Mouse (Mus musculus) midbrain, embryonic 10.5 days (tissue): Measurements from ENCODE around the gene Ldb1. TPM values are rescaled to one million over a fixed set of nuclear protein-coding genes. Genes with fewer than 3 reads are reported as not detected.

Source experiments
- DNase-seq: peaks from one replicate; pipeline ENCODE4 v3.0.0-alpha.2; 2017; ENCODE audit warnings: low spot score
- H3K27ac ChIP-seq: fragments of 300-500 bp; sonication (generic); replicated peaks from 2 replicates; pipeline ENCODE4 v1.5.1; 2016; ENCODE audit warnings: mild to moderate bottlenecking
- H3K27me3 ChIP-seq: fragments of 300-500 bp; sonication (generic); 2 replicates; pipeline ENCODE4 v1.6.1; 2016; ENCODE audit warnings: low read depth, mild to moderate bottlenecking; ENCODE audit not compliant: poor library complexity, severe bottlenecking
- H3K36me3 ChIP-seq: fragments of 300-500 bp; sonication (generic); 2 replicates; pipeline ENCODE4 v1.6.1; 2016; ENCODE audit warnings: mild to moderate bottlenecking, moderate library complexity
- H3K4me1 ChIP-seq: fragments of 300-500 bp; sonication (generic); 2 replicates; pipeline ENCODE4 v1.6.1; 2016
- H3K4me3 ChIP-seq: fragments of 300-500 bp; sonication (generic); 2 replicates; pipeline ENCODE4 v1.5.1; 2016; ENCODE audit warnings: mild to moderate bottlenecking, moderate library complexity
- H3K9me3 ChIP-seq: fragments of 300-500 bp; sonication (generic); replicated peaks from 2 replicates; pipeline ENCODE4 v1.6.1; 2016; ENCODE audit warnings: mild to moderate bottlenecking
- WGBS: fragments of 180-500 bp; shearing (Covaris S2); methylation state at CpG from one replicate; pipeline ENCODE4 v1.1.7; 2016; 5-methylcytosine and 5-hydroxymethylcytosine counted together
- polyA plus RNA-seq: library from polyadenylated mRNA; unstranded; fragments of >200 nt; fragmentation: Nextera tagmentation; extraction: Ambion mirVana; gene quantifications from 2 replicates; pipeline ENCODE4 v1.2.1, GENCODE M21; 2016

The Ldb1 gene
- polyA plus RNA-seq, 1 experiment from 2014 or later = 79.2 TPM

GRCm38 (mm10) chr19:46041299-46041932 is 3.6 kb downstream of the Ldb1 start:
- H3K36me3 ChIP-seq = peaks cover 8% of the 10 kb centered on the region
- H3K4me1 ChIP-seq = peaks cover 88% of the 10 kb centered on the region
- WGBS = 24% methylated on average over 7 of the region's 7 CpGs
- peak overlapping the region; percentile 96 for H3K27ac ChIP-seq
- DNase-seq = no peak
- H3K9me3 ChIP-seq = no peaks in the 10 kb centered on the region
- peak overlapping the region; percentile 92 for H3K4me3 ChIP-seq
- H3K27me3 ChIP-seq = no peaks in the 10 kb centered on the region

DNA sequence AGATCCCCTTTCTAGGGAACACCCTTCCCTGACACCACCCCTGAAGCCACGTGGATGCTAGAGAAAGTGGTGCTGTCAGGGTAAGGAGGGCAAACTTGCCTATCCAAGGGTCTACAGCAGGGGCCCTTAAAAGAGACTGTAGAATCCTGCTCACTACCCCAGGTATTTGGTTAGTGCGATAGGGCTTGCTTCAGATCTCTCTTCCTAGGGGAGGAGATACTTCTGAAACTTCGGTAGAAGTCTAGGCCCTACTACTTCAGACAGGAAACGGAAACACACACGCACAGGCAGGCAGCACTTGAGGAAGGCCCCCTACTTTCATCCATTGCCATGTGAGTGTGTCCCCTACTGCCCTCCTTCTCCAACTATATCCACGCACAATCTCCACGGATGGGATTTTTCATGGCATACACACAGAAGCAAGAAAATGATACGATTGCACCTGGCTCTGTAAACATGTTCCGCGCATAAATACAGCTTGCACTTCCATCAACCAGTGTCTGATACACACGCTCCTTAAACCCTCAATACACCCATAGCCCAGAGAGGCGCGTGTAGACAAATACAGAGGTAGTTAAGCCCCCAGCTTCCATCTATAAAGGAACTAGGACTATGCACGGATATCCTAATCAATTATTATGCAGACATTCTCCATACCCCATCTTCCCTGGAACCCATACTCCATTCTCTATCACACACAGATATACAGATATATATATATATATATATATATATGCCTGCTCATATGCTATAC is 4.7 kb downstream of the Ldb1 start:
- Histone ChIP-seq H3K27ac (peak overlapping the region; percentile 98), H3K4me1 (peaks cover 83% of the 10 kb centered on the region), H3K9me3 (no peaks in the 10 kb centered on the region), H3K4me3 (peak overlapping the region; percentile 98), H3K36me3 (peaks cover 19% of the 10 kb centered on the region), H3K27me3 (no peaks in the 10 kb centered on the region)
- no peak for DNase-seq
- 39% methylated on average over 14 of the region's 14 CpGs for WGBS

GRCm38 (mm10) chr19:46039478-46039877 is 5.5 kb downstream of the Ldb1 start:
- 1% methylated on average over 28 of the region's 30 CpGs for WGBS
- peak; percentile 93 for DNase-seq
- Histone ChIP-seq H3K9me3 (no peaks in the 10 kb centered on the region), H3K27me3 (no peaks in the 10 kb centered on the region), H3K4me3 (peak overlapping the region; percentile 98), H3K4me1 (peaks cover 81% of the 10 kb centered on the region), H3K36me3 (peaks cover 27% of the 10 kb centered on the region), H3K27ac (peak overlapping the region; percentile 98)

GRCm38 (mm10) chr19:46038851-46039260 is 6.2 kb downstream of the Ldb1 start:
- Histone ChIP-seq H3K27me3 (no peaks in the 10 kb centered on the region), H3K36me3 (peaks cover 33% of the 10 kb centered on the region), H3K27ac (peak overlapping the region; percentile 98), H3K4me3 (peak overlapping the region; percentile 98), H3K4me1 (peaks cover 75% of the 10 kb centered on the region), H3K9me3 (no peaks in the 10 kb centered on the region)
- 0% methylated on average over 17 of the region's 17 CpGs for WGBS
- peak; percentile 61 for DNase-seq

DNA sequence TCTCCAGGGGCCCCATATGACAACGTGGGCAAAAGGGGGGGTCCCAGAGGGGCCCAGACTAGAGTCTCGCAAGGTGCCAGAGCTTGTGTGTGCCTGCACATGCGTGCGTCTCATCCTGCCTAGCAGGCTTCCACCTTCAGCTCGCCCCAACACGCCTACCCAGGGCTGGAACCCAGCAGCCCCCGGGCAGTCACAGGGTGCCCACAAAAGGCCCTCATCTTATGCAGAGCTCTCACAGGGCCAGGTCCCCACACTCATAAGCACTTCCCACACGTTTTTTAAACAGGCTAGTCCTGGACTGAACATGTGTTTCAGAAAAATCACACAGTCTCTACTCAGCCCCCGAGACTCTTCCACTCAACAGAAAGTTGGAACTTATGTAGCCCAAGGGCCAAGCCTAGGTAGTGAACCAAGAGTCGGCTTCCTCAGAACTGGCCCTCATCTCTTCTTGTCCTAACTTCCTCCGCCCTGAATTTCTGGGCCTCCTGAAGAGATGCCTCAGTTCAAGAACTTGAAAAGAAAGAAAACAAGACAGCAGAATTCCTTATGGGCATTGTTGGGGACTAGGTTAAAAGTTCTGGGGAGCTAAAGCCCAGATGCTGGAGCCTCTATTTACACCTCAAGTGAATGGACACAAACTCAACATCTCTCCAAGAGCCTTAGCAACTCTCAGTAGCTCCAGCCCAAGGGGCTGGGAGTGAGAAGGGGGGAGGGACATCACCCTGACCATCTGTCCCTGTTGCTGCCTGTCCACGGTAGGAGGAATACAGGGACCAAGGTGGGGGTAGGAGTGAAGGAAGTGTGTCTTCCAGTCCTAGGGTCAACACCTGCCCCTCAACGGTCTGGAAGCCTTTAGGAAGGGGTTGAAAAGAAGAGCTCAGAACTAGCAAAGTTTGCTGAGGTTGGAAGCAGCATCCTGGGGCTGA is 6.8 kb downstream of the Ldb1 start:
- peak overlapping the region; percentile 98 for H3K4me3 ChIP-seq
- WGBS = 24% methylated on average over 13 of the region's 13 CpGs
- H3K9me3 ChIP-seq = no peaks in the 10 kb centered on the region
- no peaks in the 10 kb centered on the region for H3K27me3 ChIP-seq
- peaks cover 68% of the 10 kb centered on the region for H3K4me1 ChIP-seq
- DNase-seq = no peak
- H3K36me3 ChIP-seq = peaks cover 40% of the 10 kb centered on the region
- peak overlapping the region; percentile 98 for H3K27ac ChIP-seq

DNA sequence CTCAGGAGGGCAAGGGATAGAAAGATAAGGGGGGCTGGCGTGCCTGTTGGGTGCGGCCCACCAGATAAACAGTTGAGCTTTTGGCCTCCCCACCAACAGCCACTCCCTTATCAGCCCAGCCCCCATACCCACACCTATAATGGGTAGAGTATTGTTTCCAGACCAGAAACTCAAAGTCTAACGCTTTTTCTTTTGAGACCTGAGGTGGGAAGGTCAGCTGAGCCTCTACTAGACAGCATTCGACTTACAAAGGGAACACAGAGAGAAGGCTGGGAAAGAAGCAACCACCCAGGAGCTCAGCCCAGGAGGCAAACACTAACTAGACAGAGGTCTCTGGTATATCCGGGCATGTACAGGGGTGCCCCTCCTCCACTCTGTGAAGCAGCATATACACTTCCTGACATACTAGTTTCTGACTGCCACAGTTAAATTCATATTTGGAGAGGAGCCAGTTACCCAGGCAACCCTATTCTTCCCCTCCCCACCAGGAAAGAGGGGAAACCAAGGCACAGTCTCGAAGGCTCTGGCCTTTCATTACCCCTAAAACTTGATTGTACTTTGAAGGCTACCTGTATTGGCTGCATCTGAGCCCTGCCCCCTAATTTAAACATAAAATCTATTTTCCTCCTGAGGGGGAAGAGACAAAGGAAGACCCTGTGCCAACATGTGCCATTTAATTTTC is 7.6 kb downstream of the Ldb1 start:
- H3K9me3 ChIP-seq = no peaks in the 10 kb centered on the region
- no peaks in the 10 kb centered on the region for H3K27me3 ChIP-seq
- 18% methylated on average over 6 of the region's 6 CpGs for WGBS
- peaks cover 63% of the 10 kb centered on the region for H3K4me1 ChIP-seq
- H3K4me3 ChIP-seq = peak overlapping the region; percentile 98
- peaks cover 48% of the 10 kb centered on the region for H3K36me3 ChIP-seq
- no peak for DNase-seq
- peak overlapping the region; percentile 98 for H3K27ac ChIP-seq

DNA sequence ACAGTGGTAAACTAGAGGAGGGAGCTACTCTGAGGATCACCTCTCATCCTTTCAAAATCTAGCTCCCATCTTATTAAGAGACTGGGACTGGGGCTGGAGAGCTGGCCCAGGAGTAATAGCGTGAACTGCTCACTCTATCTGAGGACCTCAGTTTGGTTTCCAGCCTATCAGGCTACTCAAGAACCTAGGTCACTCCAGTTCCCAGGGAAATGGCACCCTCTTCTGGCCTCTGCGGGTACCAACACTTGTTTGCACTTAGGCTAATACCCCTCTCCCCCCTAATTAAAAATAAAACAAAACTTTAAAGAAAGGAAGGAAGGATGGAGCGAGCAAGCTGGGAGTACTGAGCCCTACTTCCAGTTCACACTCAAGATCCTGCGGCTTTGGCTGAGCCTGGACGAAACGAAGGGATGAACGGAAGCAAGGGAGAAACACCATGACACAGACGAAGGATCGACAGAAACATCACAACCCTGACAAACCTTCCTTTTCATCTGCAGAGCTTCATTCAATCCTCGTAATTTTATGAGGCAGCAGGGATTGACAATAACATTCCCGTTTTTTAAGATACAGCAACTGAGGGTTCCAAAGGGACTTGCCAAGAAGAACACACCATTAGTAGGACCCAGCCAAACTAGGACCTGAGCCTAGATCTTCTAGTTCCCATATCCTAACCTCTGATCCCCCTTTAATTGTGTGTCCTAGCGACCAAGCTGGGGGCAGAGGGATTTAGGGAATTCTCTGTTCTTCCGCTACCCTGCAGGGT is 8.4 kb downstream of the Ldb1 start:
- H3K36me3 ChIP-seq = peaks cover 55% of the 10 kb centered on the region
- H3K9me3 ChIP-seq = no peaks in the 10 kb centered on the region
- peak overlapping the region; percentile 98 for H3K4me3 ChIP-seq
- H3K27ac ChIP-seq = peak overlapping the region; percentile 98
- WGBS = 67% methylated on average over 13 of the region's 13 CpGs
- DNase-seq = no peak
- H3K4me1 ChIP-seq = peaks cover 56% of the 10 kb centered on the region
- no peaks in the 10 kb centered on the region for H3K27me3 ChIP-seq

GRCm38 (mm10) chr19:46035971-46036370 is 9.0 kb downstream of the Ldb1 start:
- no peak overlapping the region for H3K27ac ChIP-seq
- H3K27me3 ChIP-seq = no peaks in the 10 kb centered on the region
- peak overlapping the region; percentile 98 for H3K4me3 ChIP-seq
- no peaks in the 10 kb centered on the region for H3K9me3 ChIP-seq
- DNase-seq = no peak
- 92% methylated on average over 13 of the region's 13 CpGs for WGBS
- peaks cover 61% of the 10 kb centered on the region for H3K36me3 ChIP-seq
- peaks cover 49% of the 10 kb centered on the region for H3K4me1 ChIP-seq

DNA sequence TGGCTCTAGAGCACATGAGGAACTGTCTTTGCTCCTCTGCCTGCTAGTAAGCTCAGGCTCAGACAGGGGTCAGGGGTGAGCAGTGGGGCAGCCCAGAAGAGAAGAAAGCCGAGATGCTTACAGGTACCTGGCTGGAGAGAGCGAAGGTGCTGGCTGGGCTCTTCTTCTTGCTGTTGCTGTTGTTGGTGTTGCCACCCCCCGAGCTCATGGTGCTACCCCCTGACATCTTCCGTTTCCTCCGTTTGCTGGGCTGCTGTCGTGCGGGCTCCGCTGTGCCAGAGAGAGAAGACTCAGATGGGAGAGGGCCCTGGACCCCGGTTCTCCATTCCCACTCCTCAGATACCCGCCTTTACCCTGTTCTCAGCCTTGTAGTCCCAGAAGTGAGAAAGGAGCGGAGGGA is 11.1 kb downstream of the Ldb1 start:
- Histone ChIP-seq H3K4me1 (peaks cover 34% of the 10 kb centered on the region), H3K27me3 (no peaks in the 10 kb centered on the region), H3K4me3 (no peak overlapping the region), H3K36me3 (peaks cover 78% of the 10 kb centered on the region), H3K27ac (no peak overlapping the region), H3K9me3 (peaks cover 5% of the 10 kb centered on the region; the same call in 1 of the 2 replicates)
- 92% methylated on average over 11 of the region's 11 CpGs for WGBS
- DNase-seq = no peak

- Histone ChIP-seq H3K36me3 (peaks cover 78% of the 10 kb centered on the region), H3K4me1 (peaks cover 24% of the 10 kb centered on the region), H3K9me3 (peaks cover 5% of the 10 kb centered on the region; the same call in 1 of the 2 replicates), H3K27me3 (no peaks in the 10 kb centered on the region), H3K4me3 (no peak overlapping the region), H3K27ac (no peak overlapping the region)
- 89% methylated on average over 26 of the region's 26 CpGs for WGBS
- DNase-seq = no peak
Observed at GRCm38 (mm10) chr19:46032731-46033510, 12.1 kb downstream of the Ldb1 start.
